Mouse (Mus musculus): ENCODE measurements around the gene Zc3h7b.

Gene Zc3h7b

DNA sequence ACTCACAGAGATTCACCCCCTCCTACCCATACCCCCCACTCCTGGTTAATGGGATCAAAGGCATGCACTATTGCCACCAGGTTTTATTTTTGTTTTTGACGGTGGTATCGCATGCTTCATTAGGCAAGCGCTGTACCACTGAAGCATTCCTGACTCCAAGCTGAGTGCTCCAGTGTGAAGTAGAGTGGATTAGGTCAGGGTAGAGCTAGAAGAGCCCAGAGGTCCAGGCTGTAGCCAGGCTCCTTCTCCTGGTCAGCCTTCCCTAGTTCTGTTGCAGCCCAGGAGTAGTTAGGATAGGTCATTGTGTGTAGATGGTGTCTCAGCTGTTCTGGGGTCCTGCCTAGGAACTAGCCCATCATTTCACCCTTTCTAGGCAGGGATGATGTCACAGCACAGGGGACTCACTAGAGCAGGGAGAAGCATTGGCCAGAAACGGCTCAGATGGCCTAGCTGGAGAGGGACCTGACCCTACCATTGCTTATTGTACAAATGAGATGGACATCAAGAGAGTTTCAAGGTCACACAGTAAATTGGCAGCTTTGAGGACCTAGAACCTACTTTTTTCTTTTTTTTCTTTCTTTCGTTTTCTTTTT is 100.3 kb downstream of the Zc3h7b start:
- in situ Hi-C loops (cut with MboI, MseI), result no loop called here

DNA sequence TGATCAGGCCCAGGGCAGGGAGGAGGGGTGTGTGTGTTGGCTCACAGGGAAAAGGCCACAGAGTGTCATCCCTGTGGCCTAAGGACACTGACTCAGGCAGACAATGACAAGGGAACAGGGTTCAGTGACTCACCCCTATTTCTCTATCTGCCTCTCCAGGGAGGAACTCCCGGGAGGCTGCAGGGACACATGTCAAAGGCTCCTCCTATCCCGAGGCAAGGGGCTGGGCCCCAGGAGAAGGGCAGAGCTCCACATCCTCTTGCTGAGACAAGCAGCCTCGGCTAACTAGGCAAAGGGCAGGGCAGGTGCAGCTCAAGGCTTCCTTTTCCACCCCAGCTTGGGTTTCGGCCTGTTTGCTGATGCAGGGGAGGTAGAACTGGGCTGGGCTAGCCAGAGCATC is 100.9 kb downstream of the Zc3h7b start:
- in situ Hi-C loops (cut with MboI, MseI), result no loop called here
